Mouse (Mus musculus) T-helper 17 cell (primary cell): ENCODE measurements at regions not wholly inside any gene's neighbourhood (a gene's known extent, or its start where the extent isn't known, plus 50 kb on each side); places are given as distances from the start of the nearest gene placed in this dataset.

Experiments used
- in situ Hi-C, 2 experiments: fragments of 300-600 bp; cut with MboI, MseI; formaldehyde crosslinking; loops; 1 replicate in 1 of 2; 2 replicates in 1 of 2; pipeline ENCODE4 v1.15.1; 2025; ENCODE audit warnings: high pct_unique_total_duplicates in 2 of 2

GRCm38 (mm10) chr16:54120356-54120755 lies 1177.4 kb downstream of the Zpld1 start:
- in situ Hi-C loops: no loop called here

DNA sequence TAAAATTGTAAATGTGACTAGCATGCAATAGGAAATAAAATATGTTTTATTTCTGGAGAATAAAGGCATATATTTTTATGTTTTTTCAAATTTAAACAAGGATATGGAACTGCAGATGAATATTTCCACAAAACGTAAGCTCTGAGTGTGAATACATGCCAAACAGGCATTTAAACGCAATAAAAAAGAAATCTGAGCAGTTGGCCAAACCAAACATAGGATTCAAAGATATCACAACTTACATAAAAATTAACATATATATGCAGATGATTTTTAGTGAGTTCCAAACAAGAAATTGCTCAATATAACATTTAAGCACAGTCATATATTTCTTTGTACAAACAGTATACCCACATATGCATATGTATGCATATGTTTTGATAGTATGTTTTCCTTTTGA lies 1199.1 kb downstream of the Zpld1 start:
- in situ Hi-C loops: no loop called here

GRCm38 (mm10) chr16:54092206-54092605 lies 1205.6 kb downstream of the Zpld1 start:
- in situ Hi-C loops: no loop called here

- in situ Hi-C loops: no loop called here
Measured at GRCm38 (mm10) chr16:54091061-54091765, 1206.6 kb downstream of the Zpld1 start.

GRCm38 (mm10) chr16:54080518-54080917 lies 1217.3 kb downstream of the Zpld1 start:
- in situ Hi-C loops: no loop called here

- in situ Hi-C loops: no loop called here
Measured at GRCm38 (mm10) chr16:54047836-54048235, 1250.0 kb downstream of the Zpld1 start.

- in situ Hi-C loops: no loop called here
Measured at GRCm38 (mm10) chr16:54041973-54042372, 1255.8 kb downstream of the Zpld1 start.

GRCm38 (mm10) chr16:54016319-54016718 lies 1281.5 kb downstream of the Zpld1 start:
- in situ Hi-C loops: no loop called here

- in situ Hi-C loops: loop anchor here in 1 of 2 experiments (25.0 kb wide), 1 partner anchor 1314 kb away; the partner anchor contains the start of gene Zpld1
Measured at GRCm38 (mm10) chr16:53973711-53974110, 1324.1 kb downstream of the Zpld1 start.

DNA sequence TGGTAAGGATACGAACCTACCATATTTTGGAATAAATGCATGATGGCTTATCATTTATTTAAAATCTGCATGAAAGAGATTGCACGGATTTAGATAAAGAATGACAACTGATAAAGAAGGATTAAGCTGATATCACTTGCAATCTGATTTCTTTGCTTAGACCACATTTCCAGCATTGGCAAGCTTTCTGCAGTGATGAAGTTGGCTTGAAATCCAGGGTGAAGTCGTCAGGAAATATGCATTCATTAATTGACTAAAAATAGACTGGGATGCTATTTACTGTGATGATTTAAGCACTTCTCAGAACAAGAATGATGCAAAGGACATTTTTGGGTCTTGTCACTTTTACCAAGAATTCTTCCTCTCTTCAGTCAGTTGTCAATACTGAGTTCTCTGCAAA lies 1341.1 kb downstream of the Zpld1 start:
- in situ Hi-C loops: loop anchor here in 1 of 2 experiments (25.0 kb wide), 1 partner anchor 1331 kb away; the partner anchor contains the start of gene Zpld1

DNA sequence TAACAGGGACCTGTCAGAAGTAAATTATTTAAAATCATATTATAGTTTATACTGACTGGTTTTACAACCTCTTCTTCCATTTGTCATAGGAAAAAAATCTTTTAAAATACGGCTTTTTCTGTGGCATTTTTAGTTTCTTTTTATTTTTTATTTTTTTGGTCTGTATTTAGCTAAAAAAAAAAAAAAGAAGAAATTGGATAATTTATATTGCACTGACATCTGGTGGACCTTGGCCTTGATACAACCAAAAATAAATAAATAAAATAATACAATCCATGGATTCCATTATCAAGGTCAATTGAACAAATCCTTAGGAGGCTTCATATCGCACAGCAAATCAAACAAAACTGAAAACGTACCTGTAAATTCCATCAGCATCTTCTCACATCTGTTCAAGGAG lies 1352.5 kb downstream of the Zpld1 start:
- in situ Hi-C loops: no loop called here

DNA sequence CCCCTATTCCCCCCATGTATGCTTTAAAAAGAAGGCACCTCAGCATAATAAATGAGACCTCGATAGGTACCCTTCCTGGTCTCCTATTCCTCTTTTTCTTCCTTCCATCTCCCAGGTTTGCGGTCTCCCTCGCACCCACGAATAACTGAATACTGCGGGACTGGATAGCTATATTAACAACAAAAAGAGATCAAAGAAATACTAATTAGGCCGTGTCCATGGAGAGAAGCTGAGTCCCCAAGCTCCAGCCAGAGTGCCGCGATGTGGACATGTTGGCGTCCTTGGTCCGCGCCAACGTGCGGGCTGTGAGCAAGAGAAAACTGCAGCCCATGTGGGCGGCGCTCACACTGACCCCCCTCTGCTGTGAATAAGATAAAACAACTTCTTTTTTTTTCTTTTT lies 1382.0 kb downstream of the Zpld1 start:
- in situ Hi-C loops: no loop called here

- in situ Hi-C loops: no loop called here
Measured at GRCm38 (mm10) chr16:53907125-53907524, 1390.7 kb downstream of the Zpld1 start.

GRCm38 (mm10) chr16:53903795-53904194 lies 1394.0 kb downstream of the Zpld1 start:
- in situ Hi-C loops: no loop called here

DNA sequence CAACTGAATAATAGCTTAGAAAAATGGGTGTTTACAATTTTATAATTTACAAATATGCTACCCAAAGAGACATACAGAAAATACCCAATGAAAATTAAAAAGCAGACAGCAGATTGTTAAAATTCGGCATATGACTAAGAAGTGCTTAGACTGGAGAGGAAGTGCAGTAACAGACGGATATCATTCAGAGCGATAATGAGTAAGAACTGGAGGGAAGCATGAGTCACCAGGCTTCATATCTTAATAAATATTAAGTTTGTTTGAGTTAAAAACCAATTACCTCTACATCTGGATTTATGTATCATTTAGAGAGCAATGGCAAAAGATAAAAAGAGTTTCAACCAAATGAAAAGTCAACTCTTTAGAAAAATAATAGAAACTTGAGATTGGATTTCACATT lies 1413.5 kb upstream of the Alcam start:
- in situ Hi-C loops: no loop called here

GRCm38 (mm10) chr16:53840678-53841077 lies 1386.8 kb upstream of the Alcam start:
- in situ Hi-C loops: no loop called here
